In the genomic region with DNA sequence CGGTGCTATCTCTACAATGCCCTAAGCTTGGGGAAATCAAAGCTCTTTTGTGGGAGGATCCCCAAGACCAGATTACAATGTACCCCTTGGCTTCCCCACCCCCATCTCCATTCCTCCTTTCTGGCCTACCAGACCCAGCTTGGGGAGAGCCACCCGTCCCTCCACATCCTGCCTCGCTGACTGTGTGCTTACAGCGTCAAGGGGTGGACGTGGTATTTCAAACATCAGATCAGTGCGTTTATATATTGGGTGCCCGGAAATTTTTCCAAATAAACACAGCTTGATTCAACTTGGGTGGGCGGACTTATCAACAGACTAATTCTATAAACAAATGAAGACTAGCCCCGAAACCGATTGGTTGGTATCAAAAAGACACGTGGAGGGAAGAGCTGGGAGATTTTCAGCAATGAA, we compare ENCODE assay signal across 14 mouse cellular contexts. TPM values are rescaled to one million over a fixed set of nuclear protein-coding genes. Genes with fewer than 3 reads are reported as not detected.
DNase-seq lines count a peak whose midpoint lies in the region; ATAC-seq and TF ChIP-seq lines count a peak whose summit lies in the region.
"Had no signal": no experiment of that assay in that cellular context is flagged by ENCODE, and none has a peak within 500 bp of the region (broad histone marks: within the 10 kb centered on the region; RNA-seq: fewer than 3 reads in every experiment).

No protein-coding gene starts in this region.

- H3K4me1 ChIP-seq in heart, embryonic 12.5 days (replicated peaks) = peaks cover 57% of the 10 kb centered on the region
- peaks cover 26% of the 10 kb centered on the region for H3K4me1 ChIP-seq in limb, embryonic 11.5 days (ENCODE audit: control insufficient read depth, insufficient read depth, low read length)
- peaks cover 50% of the 10 kb centered on the region for H3K4me1 ChIP-seq in limb, embryonic 10.5 days
- H3K4me1 ChIP-seq in intestine, postnatal 0 days (replicated peaks; ENCODE audit: control insufficient read depth, insufficient read depth, low read length) = no peaks in the 10 kb centered on the region
- H3K4me1 ChIP-seq in stomach, embryonic 14.5 days (ENCODE audit: control insufficient read depth, insufficient read depth, low read length) = peaks cover 14% of the 10 kb centered on the region; the same call in 1 of the 2 replicates

- intact Hi-C loops in heart, postnatal 14 days (cut with DNase I) = loop anchor here (5.0 kb wide), 1 partner anchor 90 kb away; no protein-coding TSS in a partner anchor

- peaks cover 9% of the 10 kb centered on the region for H3K36me3 ChIP-seq in heart, embryonic 12.5 days
- H3K36me3 ChIP-seq in limb, embryonic 11.5 days (ENCODE audit: control insufficient read depth, insufficient read depth, low read length) = no peaks in the 10 kb centered on the region
- no peaks in the 10 kb centered on the region for H3K36me3 ChIP-seq in limb, embryonic 10.5 days
- no peaks in the 10 kb centered on the region for H3K36me3 ChIP-seq in intestine, postnatal 0 days (ENCODE audit: control insufficient read depth, insufficient read depth)
- no peaks in the 10 kb centered on the region for H3K36me3 ChIP-seq in stomach, embryonic 14.5 days (ENCODE audit: control insufficient read depth, insufficient read depth, low read length)
- H3K36me3 ChIP-seq: G1E; limb, embryonic 12.5 days had no signal

- no peak overlapping the region for H3K9ac ChIP-seq in heart, embryonic 12.5 days
- H3K9ac ChIP-seq in limb, embryonic 11.5 days (ENCODE audit: low read length) = no peak overlapping the region
- H3K9ac ChIP-seq in intestine, postnatal 0 days (ENCODE audit: low read depth, low read length) = no peak overlapping the region
- H3K9ac ChIP-seq in stomach, embryonic 14.5 days (replicated peaks; ENCODE audit: low read depth, low read length) = no peak overlapping the region

- no peak overlapping the region for H3K27ac ChIP-seq in heart, embryonic 12.5 days (ENCODE audit: poor library complexity, severe bottlenecking)
- H3K27ac ChIP-seq in limb, embryonic 11.5 days (replicated peaks; ENCODE audit: low read depth, low read length) = no peak overlapping the region
- no peak overlapping the region for H3K27ac ChIP-seq in limb, embryonic 10.5 days
- H3K27ac ChIP-seq in intestine, postnatal 0 days (ENCODE audit: low read depth, low read length) = no peak overlapping the region
- peak overlapping the region; percentile 66; the same call in 1 of the 2 replicates for H3K27ac ChIP-seq in stomach, embryonic 14.5 days (ENCODE audit: low read length)
- H3K27ac ChIP-seq: limb, embryonic 12.5 days had no signal

- H3K4me2 ChIP-seq in heart, embryonic 12.5 days = peak overlapping the region; percentile 78
- no peak overlapping the region for H3K4me2 ChIP-seq in limb, embryonic 11.5 days (ENCODE audit: low read depth, severe bottlenecking)
- H3K4me2 ChIP-seq in intestine, postnatal 0 days (replicated peaks; ENCODE audit: low read depth) = 0 out of 2 replicates have a peak overlapping the region, but pooled peaks have one; percentile 64
- H3K4me2 ChIP-seq in stomach, embryonic 14.5 days (replicated peaks; ENCODE audit: low read depth, low read length) = 0 out of 2 replicates have a peak overlapping the region, but pooled peaks have one; percentile 10

- H3K27me3 ChIP-seq in heart, embryonic 12.5 days (replicated peaks) = peaks cover 87% of the 10 kb centered on the region
- peaks cover 87% of the 10 kb centered on the region for H3K27me3 ChIP-seq in limb, embryonic 11.5 days (ENCODE audit: control insufficient read depth, insufficient read depth, low read length)
- H3K27me3 ChIP-seq in limb, embryonic 10.5 days (ENCODE audit: low read depth, poor library complexity, severe bottlenecking) = peaks cover 98% of the 10 kb centered on the region
- peaks cover 86% of the 10 kb centered on the region for H3K27me3 ChIP-seq in intestine, postnatal 0 days (replicated peaks; ENCODE audit: control insufficient read depth, insufficient read depth, low read length)
- H3K27me3 ChIP-seq in stomach, embryonic 14.5 days (ENCODE audit: control insufficient read depth, insufficient read depth, low read length) = peaks cover 28% of the 10 kb centered on the region

- DNase-seq in heart, postnatal 14 days = no peak
- peak; percentile 48 for DNase-seq in limb, embryonic 11.5 days (ENCODE audit: low spot score)
- no peak for DNase-seq in limb, embryonic 10.5 days (ENCODE audit: low spot score)
- DNase-seq in right cerebral cortex, postnatal 14 days = no peak
- DNase-seq: heart, adult 18-20 months; layer of hippocampus, adult 9-11 months; thymus, postnatal 36 days had no signal

- no peak for ATAC-seq in heart, embryonic 12.5 days (ENCODE audit: insufficient number of reproducible peaks, low FRiP score)
- no peak for ATAC-seq in limb, embryonic 11.5 days (ENCODE audit: insufficient number of reproducible peaks, low FRiP score, low TSS enrichment, low read depth)
- no peak for ATAC-seq in intestine, postnatal 0 days
- no peak for ATAC-seq in stomach, embryonic 14.5 days (ENCODE audit: insufficient number of reproducible peaks, insufficient read depth, low FRiP score, low read depth)
- no peak for ATAC-seq in frontal cortex, adult (ENCODE audit: low TSS enrichment)
- ATAC-seq: hindbrain, embryonic 16.5 days had no signal

- no peaks in the 10 kb centered on the region for H3K9me3 ChIP-seq in heart, embryonic 12.5 days (replicated peaks)
- no peaks in the 10 kb centered on the region for H3K9me3 ChIP-seq in limb, embryonic 11.5 days (ENCODE audit: control insufficient read depth, low read length)
- H3K9me3 ChIP-seq in limb, embryonic 10.5 days (replicated peaks) = no peaks in the 10 kb centered on the region
- H3K9me3 ChIP-seq in intestine, postnatal 0 days (ENCODE audit: control insufficient read depth) = no peaks in the 10 kb centered on the region
- no peaks in the 10 kb centered on the region for H3K9me3 ChIP-seq in stomach, embryonic 14.5 days (ENCODE audit: control insufficient read depth, low read depth, low read length)
- H3K9me3 ChIP-seq: limb, embryonic 12.5 days had no signal

- no peak overlapping the region for H3K4me3 ChIP-seq in heart, embryonic 12.5 days
- H3K4me3 ChIP-seq in limb, embryonic 11.5 days (ENCODE audit: low read depth, low read length) = no peak overlapping the region
- no peak overlapping the region for H3K4me3 ChIP-seq in limb, embryonic 10.5 days
- H3K4me3 ChIP-seq in intestine, postnatal 0 days (ENCODE audit: low read depth, low read length) = no peak overlapping the region
- 0 out of 2 replicates have a peak overlapping the region, but pooled peaks have one; percentile 40 for H3K4me3 ChIP-seq in stomach, embryonic 14.5 days (ENCODE audit: low read depth, low read length)

- TF ChIP-seq CTCF in intestine, postnatal 0 days (IDR thresholded peaks at IDR 0.05; ENCODE audit: low read depth) = no peak

- 14% methylated on average over 11 of the region's 11 CpGs for WGBS in heart, embryonic 12.5 days
- 2% methylated on average over 11 of the region's 11 CpGs for WGBS in limb, embryonic 11.5 days
- 3% methylated on average over 11 of the region's 11 CpGs for WGBS in limb, embryonic 10.5 days
- WGBS in intestine, postnatal 0 days = 4% methylated on average over 11 of the region's 11 CpGs
- 9% methylated on average over 11 of the region's 11 CpGs for WGBS in stomach, embryonic 14.5 days

RNA-seq across cellular contexts. Expression of a gene that starts 0.4 kb away (rescaled TPM):
- 0.78 and 1.2 TPM in 2 replicates for polyA plus RNA-seq in heart, embryonic 12.5 days (2016; fragmentation: Nextera tagmentation; extraction: Ambion mirVana)
- total RNA-seq in heart, postnatal 14 days (2021) = under 1 TPM; 0.12 to 0.17 TPM
- 0.07 TPM in 1 of 2 replicates, not detected in the other for polyA plus RNA-seq in limb, embryonic 11.5 days (2014; fragmentation: Nextera tagmentation; extraction: Ambion mirVana)
- polyA plus RNA-seq in limb, embryonic 10.5 days (2016; fragmentation: Nextera tagmentation; extraction: Ambion mirVana) = 0.13 and 0.15 TPM in 2 replicates
- 2.6 and 2.8 TPM in 2 replicates for polyA plus RNA-seq in intestine, postnatal 0 days (2015; fragmentation: Nextera tagmentation; extraction: Ambion mirVana)
- polyA plus RNA-seq in stomach, embryonic 14.5 days (2014; fragmentation: Nextera tagmentation; extraction: Ambion mirVana) = 6.9 and 7.0 TPM in 2 replicates
- total RNA-seq: G1E had no signal
- polyA plus RNA-seq: G1E had no signal

RNA-seq across cellular contexts. Expression of a gene that starts 11.3 kb away (rescaled TPM):
- 20.7 and 20.8 TPM in 2 replicates for polyA plus RNA-seq in heart, embryonic 12.5 days (2016; fragmentation: Nextera tagmentation; extraction: Ambion mirVana)
- 1 to 10 TPM; 2.4 to 2.6 TPM for total RNA-seq in heart, postnatal 14 days (2021)
- polyA plus RNA-seq in limb, embryonic 11.5 days (2014; fragmentation: Nextera tagmentation; extraction: Ambion mirVana) = 3.2 and 4.2 TPM in 2 replicates
- 2.3 and 3.3 TPM in 2 replicates for polyA plus RNA-seq in limb, embryonic 10.5 days (2016; fragmentation: Nextera tagmentation; extraction: Ambion mirVana)
- polyA plus RNA-seq in intestine, postnatal 0 days (2015; fragmentation: Nextera tagmentation; extraction: Ambion mirVana) = 0.48 and 0.60 TPM in 2 replicates
- 0.20 and 0.56 TPM in 2 replicates for polyA plus RNA-seq in stomach, embryonic 14.5 days (2014; fragmentation: Nextera tagmentation; extraction: Ambion mirVana)
- total RNA-seq: G1E had no signal

RNA-seq across cellular contexts. Expression of a gene that starts 19.1 kb away (rescaled TPM):
- polyA plus RNA-seq in heart, embryonic 12.5 days (2016; fragmentation: Nextera tagmentation; extraction: Ambion mirVana) = 45.2 and 45.8 TPM in 2 replicates
- 10 to 100 TPM; 13.5 to 17.3 TPM for total RNA-seq in heart, postnatal 14 days (2021)
- polyA plus RNA-seq in limb, embryonic 11.5 days (2014; fragmentation: Nextera tagmentation; extraction: Ambion mirVana) = 61.9 and 64.6 TPM in 2 replicates
- polyA plus RNA-seq in limb, embryonic 10.5 days (2016; fragmentation: Nextera tagmentation; extraction: Ambion mirVana) = 58.5 and 67.6 TPM in 2 replicates
- 24.9 and 25.1 TPM in 2 replicates for polyA plus RNA-seq in intestine, postnatal 0 days (2015; fragmentation: Nextera tagmentation; extraction: Ambion mirVana)
- 65.9 and 66.6 TPM in 2 replicates for polyA plus RNA-seq in stomach, embryonic 14.5 days (2014; fragmentation: Nextera tagmentation; extraction: Ambion mirVana)

RNA-seq across cellular contexts. Expression of a gene that starts 43.1 kb away (rescaled TPM):
- polyA plus RNA-seq in heart, embryonic 12.5 days (2016; fragmentation: Nextera tagmentation; extraction: Ambion mirVana) = 0.68 and 3.7 TPM in 2 replicates
- total RNA-seq in heart, postnatal 14 days (2021) = under 1 TPM; 0.17 to 0.22 TPM
- 0.27 and 0.65 TPM in 2 replicates for polyA plus RNA-seq in limb, embryonic 11.5 days (2014; fragmentation: Nextera tagmentation; extraction: Ambion mirVana)
- polyA plus RNA-seq in limb, embryonic 10.5 days (2016; fragmentation: Nextera tagmentation; extraction: Ambion mirVana) = 0.48 and 4.4 TPM in 2 replicates
- polyA plus RNA-seq in intestine, postnatal 0 days (2015; fragmentation: Nextera tagmentation; extraction: Ambion mirVana) = 49.8 and 50.1 TPM in 2 replicates
- polyA plus RNA-seq in stomach, embryonic 14.5 days (2014; fragmentation: Nextera tagmentation; extraction: Ambion mirVana) = 147 and 163 TPM in 2 replicates
- polyA plus RNA-seq: G1E had no signal
